Mouse (Mus musculus) liver, postnatal 0 days (tissue): Measurements from ENCODE around the gene Tmem81. TPM values are rescaled to one million over a fixed set of nuclear protein-coding genes. Genes with fewer than 3 reads are reported as not detected.

Experiments
- ATAC-seq: fragments of 200-750 bp; cut with Nextera tagmentation; 2 replicates; pipeline ENCODE4 v1.8.0; 2017; ENCODE audit warnings: mild to moderate bottlenecking, moderate library complexity
- DNase-seq: peaks from one replicate; pipeline ENCODE4 v3.0.0-alpha.2; 2016
- H3K27ac ChIP-seq: fragments of 300-500 bp; sonication (generic); 2 replicates; pipeline ENCODE4 v1.5.1; 2014; ENCODE audit warnings: antibody characterized with exemption, moderate library complexity, mild to moderate bottlenecking, low read depth
- H3K27me3 ChIP-seq: fragments of 300-500 bp; sonication (generic); 2 replicates; pipeline ENCODE4 v1.6.1; 2014; ENCODE audit warnings: low read length, control low read depth, mixed read lengths; ENCODE audit not compliant: insufficient read depth
- H3K36me3 ChIP-seq: fragments of 300-500 bp; sonication (generic); replicated peaks from 2 replicates; pipeline ENCODE4 v1.6.1; 2014; ENCODE audit warnings: mild to moderate bottlenecking, control low read depth, low read length, moderate library complexity, mixed read lengths; ENCODE audit not compliant: insufficient read depth
- H3K4me1 ChIP-seq: fragments of 300-500 bp; sonication (generic); 2 replicates; pipeline ENCODE4 v1.6.1; 2014; ENCODE audit warnings: antibody characterized with exemption, mild to moderate bottlenecking, control low read depth; ENCODE audit not compliant: insufficient read depth
- H3K4me2 ChIP-seq: fragments of 300-500 bp; sonication (generic); 2 replicates; pipeline ENCODE4 v1.6.1; 2014; ENCODE audit warnings: low read depth, mild to moderate bottlenecking, low read length, moderate library complexity, mixed read lengths
- H3K4me3 ChIP-seq: fragments of 300-500 bp; sonication (generic); 2 replicates; pipeline ENCODE4 v1.5.1; 2014; ENCODE audit warnings: low read depth, low read length
- H3K9ac ChIP-seq: fragments of 300-500 bp; sonication (generic); replicated peaks from 2 replicates; pipeline ENCODE4 v1.6.1; 2014; ENCODE audit warnings: mild to moderate bottlenecking, moderate library complexity
- H3K9me3 ChIP-seq: fragments of 300-500 bp; sonication (generic); 2 replicates; pipeline ENCODE4 v1.6.1; 2016; ENCODE audit warnings: mild to moderate bottlenecking, control low read depth, low read length, mixed read lengths
- CTCF ChIP-seq: sonication (generic); IDR thresholded peaks from 2 replicates; pipeline ENCODE4 v1.5.1; 2016; ENCODE audit warnings: antibody characterized with exemption, low read depth
- EP300 ChIP-seq: IDR thresholded peaks from 2 replicates; pipeline ENCODE4 v1.6.1; 2016; ENCODE audit warnings: antibody characterized with exemption, low read depth, mild to moderate bottlenecking
- WGBS: fragments of 180-500 bp; shearing (Covaris S2); extraction: QIAGEN DNeasy Blood & Tissue Kit; methylation state at CpG from one replicate; pipeline ENCODE4 v1.1.7; 2014; ENCODE audit not compliant: insufficient replicate concordance; 5-methylcytosine and 5-hydroxymethylcytosine counted together
- polyA plus RNA-seq: library from polyadenylated mRNA; unstranded; fragments of >200 nt; fragmentation: Nextera tagmentation; extraction: Ambion mirVana; gene quantifications from 2 replicates; pipeline ENCODE4 v1.2.1, GENCODE M21; 2015

Gene Tmem81
- polyA plus RNA-seq, 1 experiment from 2014 or later, result 0.62 TPM

DNA sequence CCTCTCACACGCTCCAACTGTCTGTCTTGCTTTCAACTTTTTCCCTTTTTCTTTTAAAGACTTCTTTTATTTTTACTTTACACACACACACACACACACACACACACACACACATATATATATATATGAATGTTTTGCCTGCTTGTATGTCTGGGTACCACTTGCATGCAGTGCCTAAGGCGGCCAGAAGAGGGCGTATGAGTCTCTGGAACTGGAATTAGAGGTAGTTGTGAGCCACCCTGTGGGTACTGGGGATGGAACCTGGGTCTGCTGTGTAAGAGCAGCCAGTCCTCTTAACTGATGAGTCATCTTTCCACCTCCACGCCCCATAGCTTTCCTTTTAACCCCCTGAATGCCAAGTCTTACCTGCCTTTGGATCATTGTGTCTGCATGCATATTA lies 17.9 kb downstream of the Tmem81 start:
- ATAC-seq (no peak), DNase-seq (peak; percentile 65)
- Histone ChIP-seq H3K9me3 (no peaks in the 10 kb centered on the region), H3K4me2 (no peak overlapping the region), H3K27me3 (0 out of 2 replicates have a peak, but pooled peaks cover 2% of the 10 kb centered on the region), H3K36me3 (no peaks in the 10 kb centered on the region), H3K4me3 (no peak overlapping the region), H3K27ac (no peak overlapping the region), H3K9ac (no peak overlapping the region), H3K4me1 (no peaks in the 10 kb centered on the region)
- WGBS, result 30% methylated on average over 4 of the region's 4 CpGs
- TF ChIP-seq EP300 (no peak), CTCF (peak; percentile 73)

DNA sequence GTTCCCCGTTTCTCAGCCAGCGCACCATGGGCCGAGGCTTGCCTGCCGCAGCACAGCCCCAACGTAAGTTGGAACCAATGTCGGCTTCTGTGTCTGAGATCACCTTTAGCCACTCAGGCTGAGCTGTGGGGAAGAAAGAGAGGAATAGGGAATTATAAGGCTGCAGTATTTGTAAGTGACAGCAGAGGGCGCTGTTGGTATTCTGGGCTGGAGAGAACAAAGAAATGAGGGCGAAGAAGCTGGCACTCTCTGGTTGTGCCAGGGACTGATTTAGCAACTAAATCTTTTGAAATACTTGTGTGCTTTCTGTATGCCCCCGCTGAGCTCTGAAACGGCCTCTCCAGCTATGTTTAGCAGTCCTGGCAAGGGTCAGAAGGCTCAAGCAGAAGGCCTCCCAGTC lies 19.8 kb downstream of the Tmem81 start:
- H3K4me3 ChIP-seq, result no peak overlapping the region
- H3K4me2 ChIP-seq, result no peak overlapping the region
- H3K4me1 ChIP-seq, result no peaks in the 10 kb centered on the region
- no peaks in the 10 kb centered on the region for H3K36me3 ChIP-seq
- DNase-seq (peak; percentile 72), ATAC-seq (peak; percentile 48; the same call in 1 of the 2 replicates)
- H3K9ac ChIP-seq, result no peak overlapping the region
- 4% methylated on average over 10 of the region's 10 CpGs for WGBS
- 0 out of 2 replicates have a peak, but pooled peaks cover 2% of the 10 kb centered on the region for H3K27me3 ChIP-seq
- TF ChIP-seq EP300 (no peak), CTCF (peak; percentile 88)
- H3K27ac ChIP-seq, result no peak overlapping the region
- H3K9me3 ChIP-seq, result no peaks in the 10 kb centered on the region

DNA sequence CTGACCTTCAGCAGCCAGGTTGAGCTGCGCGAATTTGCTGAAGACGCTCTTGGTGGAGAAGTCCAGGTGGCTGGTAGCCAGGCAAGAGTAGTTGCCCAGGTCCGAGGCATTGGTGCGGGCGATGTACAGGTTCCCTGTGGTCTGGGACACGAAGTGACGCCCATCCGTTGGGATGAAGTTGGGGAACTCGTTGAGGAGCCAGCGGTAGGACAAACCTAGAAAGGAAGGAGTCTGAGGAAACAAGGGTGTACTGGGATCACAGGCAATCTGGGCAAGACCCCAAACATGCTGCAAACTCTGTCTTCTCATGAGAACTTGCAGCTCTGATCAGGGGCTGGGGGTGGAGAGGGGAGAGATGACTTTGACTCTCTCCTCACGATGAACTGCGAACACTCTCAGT lies 22.0 kb downstream of the Tmem81 start:
- TF ChIP-seq CTCF (no peak), EP300 (no peak)
- Histone ChIP-seq H3K9me3 (no peaks in the 10 kb centered on the region), H3K27me3 (0 out of 2 replicates have a peak, but pooled peaks cover 8% of the 10 kb centered on the region), H3K27ac (no peak overlapping the region), H3K36me3 (no peaks in the 10 kb centered on the region), H3K4me1 (no peaks in the 10 kb centered on the region), H3K4me2 (no peak overlapping the region), H3K9ac (no peak overlapping the region), H3K4me3 (no peak overlapping the region)
- 88% methylated on average over 13 of the region's 13 CpGs for WGBS
- ATAC-seq, result no peak
- DNase-seq, result no peak

DNA sequence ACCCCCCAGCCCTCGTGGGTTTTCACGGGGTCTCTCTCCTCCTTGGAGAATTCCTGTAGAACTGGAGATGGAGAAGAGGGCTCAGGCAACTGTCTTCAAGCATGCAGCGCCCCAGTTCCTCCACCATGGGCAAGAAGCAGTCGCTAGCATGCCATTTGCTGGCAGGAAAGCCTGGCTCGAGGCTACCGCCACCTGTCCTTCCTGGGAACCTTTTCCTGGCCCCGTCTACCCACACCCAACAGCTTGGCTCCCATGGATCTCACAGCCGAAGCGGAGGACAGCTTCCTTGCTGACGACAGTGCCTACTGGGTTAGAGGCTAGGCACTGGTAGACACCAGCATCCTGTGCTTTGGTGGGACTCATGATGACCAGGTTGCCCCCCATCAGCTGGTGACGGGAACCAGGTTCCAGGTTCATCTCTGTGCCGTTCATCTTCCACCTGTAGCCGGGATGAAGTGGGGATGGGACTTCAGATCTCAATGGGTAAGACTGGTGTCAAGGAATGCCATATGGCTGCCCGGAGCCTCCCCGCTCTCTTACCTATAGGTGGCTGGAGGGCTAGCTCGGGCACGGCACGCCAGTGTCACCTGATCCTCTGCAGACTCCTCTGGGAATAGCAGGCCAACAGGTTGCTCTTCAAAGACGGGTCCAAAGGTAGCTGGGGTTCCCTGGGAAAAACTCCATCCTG lies 22.8 kb downstream of the Tmem81 start:
- Histone ChIP-seq H3K27ac (no peak overlapping the region), H3K9ac (no peak overlapping the region), H3K4me1 (no peaks in the 10 kb centered on the region), H3K27me3 (0 out of 2 replicates have a peak, but pooled peaks cover 8% of the 10 kb centered on the region), H3K4me3 (no peak overlapping the region), H3K9me3 (no peaks in the 10 kb centered on the region), H3K36me3 (no peaks in the 10 kb centered on the region), H3K4me2 (no peak overlapping the region)
- TF ChIP-seq CTCF, result no peak
- no peak for TF ChIP-seq EP300
- ATAC-seq (no peak), DNase-seq (no peak)
- 76% methylated on average over 19 of the region's 19 CpGs for WGBS

DNA sequence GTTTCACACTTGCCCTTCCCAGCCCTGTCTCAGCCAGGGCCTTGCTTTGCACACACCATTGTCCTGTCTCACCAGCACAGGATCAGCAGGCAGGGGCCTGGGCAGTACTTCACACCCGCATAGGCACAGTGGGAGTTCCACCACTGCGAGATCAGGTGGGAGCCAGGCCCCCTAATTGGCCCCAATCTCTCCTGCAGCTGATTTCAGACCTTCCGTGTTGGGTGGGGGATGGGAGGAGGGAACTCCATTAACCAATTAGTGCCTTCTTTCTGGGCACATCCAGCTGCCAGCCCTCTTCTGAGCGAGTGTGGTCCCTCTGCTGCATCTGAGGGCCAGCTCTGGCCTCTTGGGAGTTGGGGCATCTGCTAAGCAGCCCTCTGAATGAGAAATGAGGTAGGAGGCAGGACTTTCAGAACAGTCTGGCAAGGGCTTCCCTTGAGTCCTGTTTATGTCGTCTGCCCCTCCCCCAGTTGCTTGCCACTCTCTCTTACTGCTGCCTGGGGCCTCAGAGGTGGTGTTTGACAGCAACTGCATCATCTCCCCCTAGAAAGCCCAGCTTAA lies 24.7 kb downstream of the Tmem81 start:
- Histone ChIP-seq H3K4me1 (no peaks in the 10 kb centered on the region), H3K36me3 (no peaks in the 10 kb centered on the region), H3K27me3 (0 out of 2 replicates have a peak, but pooled peaks cover 5% of the 10 kb centered on the region), H3K4me3 (no peak overlapping the region), H3K27ac (no peak overlapping the region), H3K9me3 (no peaks in the 10 kb centered on the region), H3K9ac (no peak overlapping the region), H3K4me2 (no peak overlapping the region)
- 0 out of 2 replicates have a peak, but pooled peaks have one; percentile 5 for ATAC-seq
- no peak for TF ChIP-seq EP300
- no peak for TF ChIP-seq CTCF
- DNase-seq, result peak; percentile 39
- 13% methylated on average over 5 of the region's 5 CpGs for WGBS

DNA sequence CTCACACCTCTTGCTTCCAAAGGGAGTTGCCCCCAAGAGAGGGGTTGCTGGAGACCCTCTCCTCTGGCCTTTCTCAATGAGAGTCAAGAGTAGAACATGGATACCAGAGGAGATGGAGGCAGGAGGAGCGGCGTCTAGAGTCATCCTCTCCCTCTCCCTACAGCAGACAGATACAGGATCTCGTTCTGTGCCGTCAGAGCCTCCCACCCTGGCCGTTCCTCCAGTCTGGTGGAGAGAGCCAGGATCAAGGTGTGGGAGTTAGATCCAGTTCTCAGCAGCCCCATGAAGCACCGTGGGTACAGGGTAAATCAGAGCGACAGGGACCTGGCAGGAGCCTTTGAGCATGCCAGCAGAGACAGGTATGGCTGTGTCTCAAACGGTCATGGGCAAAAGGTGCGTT lies 26.5 kb downstream of the Tmem81 start:
- ATAC-seq (no peak), DNase-seq (no peak)
- Histone ChIP-seq H3K9me3 (no peaks in the 10 kb centered on the region), H3K4me1 (no peaks in the 10 kb centered on the region), H3K36me3 (no peaks in the 10 kb centered on the region), H3K9ac (no peak overlapping the region), H3K27me3 (0 out of 2 replicates have a peak, but pooled peaks cover 5% of the 10 kb centered on the region), H3K4me3 (no peak overlapping the region), H3K27ac (no peak overlapping the region), H3K4me2 (no peak overlapping the region)
- TF ChIP-seq EP300 (no peak), CTCF (no peak)
- 50% methylated on average over 9 of the region's 9 CpGs for WGBS
